Mouse (Mus musculus) monocyte, adult 2 months (primary cell): ENCODE measurements at regions not wholly inside any gene's neighbourhood (a gene's known extent, or its start where the extent isn't known, plus 50 kb on each side); places are given as distances from the start of the nearest gene placed in this dataset.

Experiments
- DNase-seq, 2 experiments: peaks; one replicate each; pipeline ENCODE4 v3.0.0; 2022; ENCODE audit warnings: low spot score in 2 of 2, low read depth in 1 of 2

DNA sequence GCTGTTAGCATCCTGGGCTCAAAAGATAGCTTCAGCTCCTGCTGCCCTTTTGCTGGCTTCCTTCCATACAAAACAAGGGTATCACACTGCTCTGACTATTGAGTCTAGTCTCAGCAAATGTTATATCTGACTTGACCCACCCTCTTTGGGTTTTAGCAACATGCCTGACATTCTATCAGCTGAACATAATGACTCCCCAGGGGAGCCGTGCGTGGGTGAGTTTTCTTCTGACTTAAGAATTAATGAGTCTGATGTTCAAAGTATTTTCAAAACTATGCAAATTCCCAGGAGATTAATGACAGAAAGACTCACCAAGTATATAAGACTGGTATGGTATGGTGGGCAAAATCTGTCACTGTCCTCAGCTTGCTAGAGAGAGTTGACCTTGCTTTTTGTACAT is 159.0 kb downstream of the Pmp22 start:
- DNase-seq, result no peak

DNA sequence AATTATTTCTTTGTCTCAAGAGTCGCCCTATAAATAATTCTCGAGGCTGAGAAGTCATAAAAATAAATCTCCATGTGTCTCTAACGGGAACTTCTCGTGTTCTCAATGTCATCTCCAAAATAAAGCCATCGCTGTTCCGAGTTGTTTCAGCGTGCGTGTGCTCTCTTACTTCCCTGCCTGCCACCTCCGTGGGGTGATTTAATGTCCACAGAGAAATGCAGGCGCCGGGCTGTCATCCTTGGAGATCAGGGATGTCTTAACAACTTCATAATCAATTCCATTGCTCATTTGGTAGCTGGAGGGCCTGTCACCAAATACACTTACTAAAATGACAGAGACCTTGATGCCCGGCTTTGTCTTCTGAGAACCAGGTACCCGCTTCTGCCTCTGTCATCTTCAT is 161.8 kb downstream of the Pmp22 start:
- no peak for DNase-seq

DNA sequence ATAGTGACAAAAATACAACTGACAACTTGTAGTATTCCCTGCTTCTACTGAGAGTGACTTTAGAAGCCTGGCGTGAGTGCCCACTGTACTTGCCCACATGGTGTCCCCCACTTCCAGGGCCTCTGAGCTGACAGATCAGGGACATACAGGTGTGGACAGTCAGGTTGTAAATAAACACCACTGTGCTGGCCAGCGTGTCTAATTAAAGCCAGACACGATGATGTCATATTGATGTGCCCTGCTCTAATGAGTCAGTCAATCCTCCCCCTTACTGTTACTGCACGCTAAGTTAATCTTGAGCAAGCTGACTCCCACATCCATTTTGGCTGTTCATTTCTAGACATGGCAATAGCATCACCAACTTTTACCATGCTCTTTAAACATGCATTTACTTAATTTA is 164.7 kb downstream of the Pmp22 start:
- DNase-seq, result no peak

DNA sequence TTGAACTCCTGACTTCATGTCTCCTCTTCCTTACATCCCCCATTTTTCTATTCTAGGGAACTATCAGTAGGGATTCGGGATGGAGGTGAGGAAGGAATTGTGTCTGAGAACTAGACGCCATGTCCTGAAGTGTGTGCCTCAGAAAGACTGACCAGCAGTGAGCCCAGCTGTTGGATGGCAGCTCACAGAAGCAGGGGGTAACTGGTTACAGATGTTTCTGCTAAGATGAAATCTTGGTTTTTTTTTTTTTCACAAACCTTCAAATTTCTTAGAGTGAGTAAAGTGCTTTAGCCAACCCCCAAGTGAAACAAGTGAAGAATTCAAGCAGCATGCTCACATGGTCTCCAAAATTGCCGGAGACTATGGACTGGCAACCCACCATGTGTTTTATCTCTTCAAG is 165.7 kb downstream of the Pmp22 start:
- DNase-seq, result no peak

DNA sequence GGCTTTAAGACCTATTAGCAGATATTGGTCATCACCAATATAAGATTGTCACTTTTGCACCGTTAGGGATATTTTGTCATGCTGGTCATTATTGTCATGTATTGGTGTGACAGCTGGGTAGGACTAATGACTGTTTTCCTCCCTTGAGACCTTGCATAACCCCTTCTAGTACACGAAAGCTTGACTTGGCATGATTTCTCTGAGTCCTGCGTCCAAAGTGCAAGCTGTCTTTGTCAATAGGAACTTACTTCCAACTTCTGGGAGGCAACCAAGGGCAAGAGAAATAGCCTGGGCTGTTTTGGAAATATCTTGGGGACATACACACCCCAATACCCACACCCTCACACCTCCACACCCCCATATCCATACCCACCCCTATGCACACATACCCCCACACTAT is 167.7 kb downstream of the Pmp22 start:
- DNase-seq, result no peak

DNA sequence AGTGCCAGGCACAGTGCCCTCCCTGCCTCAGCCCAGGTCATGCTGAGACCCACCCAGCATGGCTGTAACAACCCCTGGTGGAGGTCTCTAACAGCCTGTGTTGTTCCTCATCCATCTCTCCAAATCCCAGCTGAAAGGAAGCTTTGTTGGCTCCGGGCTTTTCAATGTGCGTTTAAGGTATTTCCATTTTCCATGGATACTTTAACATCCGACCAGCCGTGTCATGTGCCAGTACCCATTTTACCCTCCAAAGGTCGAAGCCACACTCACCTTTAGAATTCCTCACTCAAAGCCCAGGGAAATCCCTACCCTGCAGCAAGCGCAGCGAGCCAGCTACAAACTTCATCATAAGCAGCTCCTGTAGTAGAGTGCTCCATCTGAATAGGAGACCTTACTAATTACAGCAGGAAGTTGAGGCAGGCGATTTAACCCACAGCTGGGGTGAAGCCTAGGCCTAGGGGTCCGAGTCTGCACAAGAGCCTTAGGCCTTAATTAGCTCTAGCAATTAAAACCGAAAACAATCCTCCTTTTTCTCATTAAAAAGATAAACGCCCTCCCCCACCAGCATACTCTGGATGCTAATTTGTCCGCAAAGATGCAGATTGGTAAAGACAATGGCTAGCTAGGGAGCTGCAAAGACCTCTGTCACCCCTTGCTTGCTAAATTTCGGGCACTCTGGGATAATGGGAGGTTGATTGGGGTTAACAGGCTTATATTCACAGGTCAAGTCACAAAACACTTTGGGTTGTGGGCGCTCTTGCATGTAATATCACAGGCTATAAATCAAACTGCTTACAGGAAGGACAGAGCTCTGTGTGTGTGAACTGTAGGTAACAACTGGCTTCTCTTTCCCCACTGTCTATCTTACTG is 171.2 kb downstream of the Pmp22 start:
- DNase-seq, result no peak

DNA sequence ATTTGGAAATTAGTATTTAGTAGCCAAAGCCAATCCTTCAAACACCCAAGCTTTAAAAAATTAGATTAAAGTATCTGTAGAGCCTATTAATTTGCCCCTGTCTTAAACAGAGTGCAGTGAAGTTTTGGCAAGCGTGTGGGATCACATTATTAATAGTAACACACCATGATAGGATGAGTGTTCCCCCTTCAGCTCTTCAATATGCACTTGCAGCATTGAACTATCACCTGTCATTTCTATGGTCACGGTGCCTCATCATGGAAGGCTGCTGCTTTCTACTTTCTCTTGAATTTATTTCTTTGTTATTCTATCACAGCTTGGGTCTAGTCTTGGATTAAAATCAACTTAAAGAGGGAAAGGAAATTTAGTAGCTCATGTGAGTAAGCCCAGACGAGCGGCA is 196.4 kb downstream of the Pmp22 start:
- no peak for DNase-seq

DNA sequence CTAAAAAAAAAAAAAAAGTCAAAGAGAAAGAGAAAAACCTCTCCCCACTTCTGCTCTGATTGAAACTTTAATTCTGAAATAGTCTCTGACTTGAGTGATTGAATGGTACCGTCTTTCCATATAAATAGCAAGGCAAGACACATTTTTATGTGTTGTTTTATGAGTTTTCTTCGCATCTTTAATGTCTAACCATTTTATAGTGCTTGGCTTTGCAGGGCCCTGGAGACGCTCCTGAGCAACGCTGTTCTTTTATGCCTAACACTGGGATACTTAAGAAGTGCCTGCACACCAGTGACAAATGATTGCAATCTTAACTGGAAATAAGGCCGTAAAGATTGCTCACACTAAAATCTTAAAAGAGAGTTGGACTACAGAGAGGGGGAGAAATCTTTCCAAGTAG is 198.1 kb downstream of the Pmp22 start:
- no peak for DNase-seq

DNA sequence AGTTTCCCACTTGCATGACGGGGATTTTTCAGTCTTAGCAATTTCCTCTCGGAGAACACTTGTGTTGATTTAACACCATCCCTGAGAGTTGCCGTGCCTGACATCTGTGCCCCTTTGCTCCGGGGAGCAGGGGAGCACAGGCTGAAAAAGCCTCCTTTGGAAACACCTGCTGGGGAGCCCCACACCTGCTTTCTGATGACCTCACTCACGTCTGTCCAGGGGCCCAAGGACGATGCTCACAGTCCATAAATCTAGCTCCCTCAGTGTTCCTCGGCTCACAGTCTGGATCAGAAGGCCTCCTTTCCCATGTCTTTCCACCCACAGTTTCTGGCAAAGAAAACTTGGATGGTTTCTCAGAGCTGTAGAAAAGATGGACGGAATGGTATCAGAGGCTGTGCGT is 208.7 kb downstream of the Pmp22 start:
- no peak for DNase-seq

DNA sequence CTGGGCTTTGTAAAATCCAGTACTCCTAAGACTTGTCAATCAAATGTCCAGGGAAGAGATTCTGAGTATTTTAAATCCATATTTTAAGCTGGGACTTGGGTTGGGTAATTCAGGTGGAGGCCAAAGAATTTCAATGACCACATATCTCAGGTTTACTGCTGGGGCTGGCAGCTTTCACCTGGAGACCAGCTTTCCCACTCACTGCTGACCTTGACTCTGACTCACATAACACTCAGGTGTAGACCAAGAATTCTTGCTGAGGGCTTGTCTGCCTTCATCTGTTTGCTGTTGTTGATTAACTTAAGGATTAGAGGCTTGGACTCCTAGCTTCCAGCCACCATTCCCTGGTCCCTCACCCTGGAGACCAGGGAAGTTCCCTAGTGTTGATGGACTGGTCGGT is 209.5 kb downstream of the Pmp22 start:
- no peak for DNase-seq

DNA sequence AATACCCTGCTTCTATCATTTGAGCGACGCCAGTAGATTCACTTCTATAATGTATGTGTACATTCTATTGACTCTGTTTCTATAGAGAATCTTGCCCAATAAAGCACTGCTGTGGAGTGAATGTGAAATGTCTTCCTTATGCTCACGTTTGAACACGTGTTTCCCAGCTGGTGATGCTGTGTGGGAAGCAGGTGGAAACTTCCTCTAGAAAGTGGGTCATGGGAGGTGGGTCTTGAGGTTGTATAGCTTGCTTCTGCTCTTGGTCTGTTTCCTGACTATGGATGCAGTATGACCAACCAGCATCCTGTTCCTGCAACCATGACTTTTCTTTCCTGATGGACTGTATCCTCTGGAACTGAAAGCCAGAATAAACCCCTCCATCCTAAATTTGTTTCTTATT is 216.9 kb downstream of the Pmp22 start:
- DNase-seq, result no peak

DNA sequence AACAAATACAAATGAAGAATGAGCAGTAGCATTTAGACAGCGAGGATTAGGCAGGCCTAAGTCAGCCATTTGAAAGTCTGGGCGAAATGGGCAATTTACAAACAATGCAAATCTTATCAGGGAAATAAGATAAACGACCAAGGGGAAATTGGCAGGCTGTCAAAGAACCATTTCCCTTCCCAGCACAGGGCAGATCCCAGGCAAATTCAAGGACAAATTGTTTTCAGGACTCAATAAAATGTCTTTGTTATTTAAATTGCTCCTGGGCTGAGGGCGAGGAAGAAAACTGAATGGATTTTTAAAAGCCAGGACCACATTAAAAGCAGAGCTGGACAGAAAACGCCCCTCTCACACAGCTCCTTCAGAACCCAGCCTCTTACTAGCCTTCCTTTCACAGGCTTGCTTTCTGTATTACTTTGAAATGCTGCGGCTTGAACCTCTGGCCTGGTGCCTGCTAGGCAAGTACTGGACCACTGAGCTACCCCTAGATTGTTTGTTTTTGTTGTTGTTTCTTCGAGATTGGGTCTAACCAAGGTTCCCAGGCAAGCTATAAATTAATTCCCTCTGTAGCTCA is 221.4 kb downstream of the Pmp22 start:
- no peak for DNase-seq

DNA sequence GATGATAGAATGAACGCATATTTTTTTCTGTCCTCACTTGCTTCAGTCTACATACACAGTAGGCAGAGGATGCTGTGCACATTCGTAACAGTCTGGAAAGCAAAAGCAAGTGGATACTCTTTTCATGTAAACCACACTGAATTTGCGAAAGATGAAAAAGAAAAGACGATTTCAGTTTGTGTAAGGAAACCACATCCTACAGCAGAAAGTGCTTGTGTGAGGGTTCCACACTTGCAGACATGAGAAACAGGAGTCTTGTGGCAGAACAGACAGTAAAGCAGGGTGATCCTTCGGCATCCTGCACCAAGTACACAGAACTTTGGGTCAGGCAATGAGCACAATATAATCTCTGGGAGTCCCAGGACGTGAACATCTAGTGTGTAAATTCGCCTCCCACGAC is 223.2 kb downstream of the Pmp22 start:
- DNase-seq, result no peak

DNA sequence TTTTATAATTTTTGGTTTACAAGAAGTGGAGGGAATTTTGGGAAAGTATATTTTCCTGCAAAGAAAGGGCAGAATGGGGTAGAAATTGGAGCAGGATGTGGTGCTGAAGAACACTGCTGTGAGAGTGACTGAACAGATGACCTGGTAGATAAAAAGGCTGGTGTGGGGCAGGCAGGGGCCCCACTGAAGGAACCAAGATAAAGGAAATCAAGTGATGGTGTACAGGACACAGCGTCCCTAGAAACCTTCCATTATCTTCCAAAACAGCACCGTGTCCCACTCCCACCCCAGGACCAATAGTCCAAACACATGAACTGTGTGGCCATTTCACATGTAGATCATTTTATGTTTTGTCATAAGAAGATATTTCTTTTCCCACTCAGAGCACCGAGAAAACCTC is 224.2 kb downstream of the Pmp22 start:
- no peak for DNase-seq

DNA sequence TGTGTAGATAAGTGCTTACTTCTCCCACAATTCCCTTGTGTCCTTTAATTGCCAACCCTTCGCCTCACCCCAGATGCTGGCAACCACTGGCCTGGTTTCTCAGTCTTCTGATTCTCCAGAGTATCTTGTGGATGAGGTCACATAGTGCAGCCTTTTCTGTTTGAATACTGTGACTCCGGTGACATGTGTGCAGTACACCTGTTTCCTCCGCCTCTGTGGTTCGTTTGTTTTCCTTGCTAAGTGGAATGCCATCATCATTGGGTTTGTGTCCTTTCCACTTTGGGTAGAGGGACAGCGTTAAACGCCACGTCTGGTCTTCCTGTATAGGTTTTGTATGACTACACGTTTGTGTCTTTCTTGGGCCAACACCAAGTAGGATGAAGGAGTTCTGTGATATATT is 224.9 kb downstream of the Pmp22 start:
- DNase-seq, result no peak

DNA sequence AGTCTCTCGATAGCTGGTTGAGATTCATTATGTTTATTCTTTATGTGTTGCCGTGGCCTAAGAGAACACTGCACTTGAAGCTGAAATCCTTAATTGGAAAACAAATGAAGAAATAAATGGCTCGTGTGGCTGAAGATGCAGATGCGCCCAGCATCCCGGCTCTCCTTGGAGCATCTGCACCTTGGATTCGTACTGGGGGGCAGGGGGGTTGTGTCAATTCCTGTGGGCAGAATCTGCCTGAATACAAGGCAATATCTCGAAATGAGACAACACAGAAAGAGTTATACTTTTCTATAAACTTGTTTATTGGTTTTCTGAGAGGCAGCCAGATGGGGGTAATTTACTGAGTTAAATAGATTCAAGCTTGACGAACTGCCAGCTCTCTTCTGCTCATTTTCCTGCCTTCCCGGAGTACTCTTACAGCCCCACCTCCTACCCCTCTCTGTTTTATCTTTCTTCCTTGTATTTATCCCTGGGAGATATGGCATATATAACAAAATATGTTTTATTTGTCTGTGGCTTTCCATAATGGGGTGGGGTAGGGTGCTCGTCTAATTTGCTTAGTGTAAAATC is 229.1 kb downstream of the Pmp22 start:
- DNase-seq, result no peak

DNA sequence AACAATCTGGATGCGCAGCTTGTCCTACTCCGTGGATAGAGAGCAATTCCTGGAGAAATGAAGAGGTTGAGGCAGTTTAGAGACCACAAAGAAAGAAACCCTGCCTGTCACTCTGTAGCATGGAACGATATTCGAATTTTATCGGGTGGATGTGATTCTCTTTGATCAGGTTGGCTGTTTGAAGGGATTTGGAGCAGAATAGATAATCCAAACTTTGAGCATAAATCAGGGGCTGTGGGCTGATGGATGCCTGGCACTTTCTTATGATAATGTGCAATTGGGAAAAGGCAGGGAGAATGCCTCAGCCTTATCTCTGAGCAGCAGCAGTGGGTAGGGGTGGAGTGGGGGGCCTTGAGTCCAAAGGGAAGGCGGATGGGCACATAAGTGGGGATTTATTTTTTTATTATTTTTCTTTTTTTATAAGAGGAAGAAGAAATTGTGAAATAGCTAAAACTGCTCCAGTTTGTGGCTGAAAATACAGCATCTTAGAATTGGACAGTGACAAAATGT is 239.0 kb downstream of the Pmp22 start:
- DNase-seq, result no peak

DNA sequence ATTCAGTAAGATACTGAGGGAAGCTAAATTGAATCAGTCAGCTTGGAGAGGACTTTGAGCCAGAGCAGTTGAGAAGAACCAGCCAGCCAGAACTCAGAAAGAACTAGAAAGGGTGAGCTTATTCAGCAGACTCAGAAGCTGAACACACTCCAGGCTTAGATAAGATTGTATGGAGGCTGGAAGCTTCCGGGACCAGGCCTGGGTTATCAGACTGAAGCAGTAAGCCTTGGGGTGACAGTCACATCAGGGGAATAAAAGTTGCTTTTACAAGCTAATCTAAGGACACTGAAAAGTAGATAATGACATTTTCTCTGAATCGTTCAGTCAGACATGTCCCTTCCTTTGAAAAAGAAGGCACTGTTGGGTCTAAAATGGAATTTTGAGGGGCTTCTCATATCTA is 240.7 kb downstream of the Pmp22 start:
- no peak for DNase-seq

DNA sequence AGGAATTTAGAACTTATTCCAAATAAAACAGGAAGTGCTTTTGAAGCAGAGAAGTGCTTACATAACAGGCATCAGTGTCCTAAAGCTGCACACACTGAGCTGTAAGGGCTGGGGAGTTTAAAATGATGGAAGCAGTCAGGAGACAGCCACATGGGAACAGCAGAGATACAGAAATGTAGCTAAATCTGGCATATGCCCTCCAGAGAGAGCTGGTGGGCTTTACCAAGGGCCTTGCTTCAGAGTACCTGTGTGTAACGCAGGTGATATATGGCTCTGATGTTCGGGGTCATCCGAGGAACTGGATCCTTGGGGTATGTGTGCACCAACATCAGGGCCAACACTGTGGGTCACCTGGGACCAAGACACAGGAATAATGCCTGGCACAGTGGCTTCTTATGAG is 247.5 kb downstream of the Pmp22 start:
- no peak for DNase-seq

DNA sequence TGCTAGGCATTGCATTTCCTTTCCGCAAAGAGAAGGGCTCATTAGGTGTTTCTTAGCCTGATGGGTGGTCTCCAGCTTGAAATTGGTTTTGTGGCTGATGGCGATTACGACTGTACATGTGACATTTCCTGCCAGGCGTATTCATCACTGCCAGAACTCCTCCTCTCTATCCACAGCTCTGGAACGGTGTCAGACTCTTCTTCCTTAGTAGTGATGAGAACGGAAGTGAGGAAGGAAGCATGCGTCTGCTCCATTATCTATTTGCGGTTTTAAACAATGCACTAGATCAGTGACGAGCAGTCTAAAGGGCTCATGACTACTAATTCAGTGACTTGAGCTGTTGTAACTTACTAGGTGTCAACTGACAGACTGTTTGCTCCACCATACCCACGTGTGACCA is 248.2 kb downstream of the Pmp22 start:
- DNase-seq, result no peak

DNA sequence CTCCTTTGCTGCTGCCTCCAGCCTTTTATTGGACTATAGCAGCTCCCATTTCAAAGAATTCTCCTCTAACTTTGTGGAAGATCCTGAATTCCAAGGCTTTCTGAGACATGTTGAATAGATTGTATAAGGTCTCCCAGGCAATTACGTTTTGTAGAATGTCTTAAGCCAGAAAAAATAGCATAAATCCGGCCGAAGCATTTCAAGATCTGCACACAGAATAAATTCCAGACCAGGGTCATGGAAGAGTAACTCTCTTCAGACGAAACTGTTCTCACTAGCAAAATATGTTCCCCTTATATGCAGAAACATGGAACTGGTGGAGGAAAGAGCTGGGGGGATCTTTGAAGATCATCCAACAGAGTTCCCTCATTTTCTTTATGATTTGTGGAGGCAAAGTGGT is 259.5 kb downstream of the Pmp22 start:
- no peak for DNase-seq

DNA sequence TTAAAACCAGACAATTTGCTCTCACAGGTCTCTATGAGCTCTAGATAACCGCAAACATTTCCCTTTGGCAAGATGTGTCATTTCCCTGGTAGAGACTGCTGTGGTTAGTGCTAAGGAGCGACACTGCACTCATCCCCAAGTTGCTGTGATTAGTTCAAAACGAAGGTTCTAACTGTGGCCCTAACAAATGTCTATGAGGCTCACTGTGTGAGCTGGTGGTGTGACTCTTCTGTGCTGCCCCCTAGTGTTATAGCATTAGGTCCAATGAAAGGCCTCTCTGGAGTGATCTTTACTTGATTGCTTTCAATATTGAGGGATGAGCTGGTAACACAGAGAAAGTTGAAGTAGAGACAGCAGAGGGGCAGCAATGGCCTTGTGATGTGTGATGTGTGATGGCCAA is 262.7 kb downstream of the Pmp22 start:
- no peak for DNase-seq

DNA sequence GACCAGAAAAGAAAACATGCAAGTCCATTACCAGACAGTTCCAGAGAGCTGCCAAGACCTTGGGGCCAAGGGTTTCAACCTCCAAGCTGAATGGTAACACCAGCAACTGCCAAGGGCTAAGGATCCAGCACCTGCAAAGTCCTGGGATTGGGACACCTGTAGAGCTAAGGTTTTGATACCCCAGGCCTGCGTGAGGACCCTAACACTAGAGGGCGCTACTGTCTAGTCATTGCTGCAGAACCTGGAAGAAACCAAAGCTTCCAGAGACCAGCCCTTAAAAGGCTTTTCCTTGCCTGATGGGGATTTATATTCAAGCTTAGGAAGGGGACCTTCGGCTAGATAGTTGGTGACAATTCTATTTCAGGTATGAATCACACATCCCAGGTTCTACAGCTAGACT is 263.6 kb downstream of the Pmp22 start:
- no peak for DNase-seq
